Mouse (Mus musculus): ENCODE measurements around the gene Cript.

DNA sequence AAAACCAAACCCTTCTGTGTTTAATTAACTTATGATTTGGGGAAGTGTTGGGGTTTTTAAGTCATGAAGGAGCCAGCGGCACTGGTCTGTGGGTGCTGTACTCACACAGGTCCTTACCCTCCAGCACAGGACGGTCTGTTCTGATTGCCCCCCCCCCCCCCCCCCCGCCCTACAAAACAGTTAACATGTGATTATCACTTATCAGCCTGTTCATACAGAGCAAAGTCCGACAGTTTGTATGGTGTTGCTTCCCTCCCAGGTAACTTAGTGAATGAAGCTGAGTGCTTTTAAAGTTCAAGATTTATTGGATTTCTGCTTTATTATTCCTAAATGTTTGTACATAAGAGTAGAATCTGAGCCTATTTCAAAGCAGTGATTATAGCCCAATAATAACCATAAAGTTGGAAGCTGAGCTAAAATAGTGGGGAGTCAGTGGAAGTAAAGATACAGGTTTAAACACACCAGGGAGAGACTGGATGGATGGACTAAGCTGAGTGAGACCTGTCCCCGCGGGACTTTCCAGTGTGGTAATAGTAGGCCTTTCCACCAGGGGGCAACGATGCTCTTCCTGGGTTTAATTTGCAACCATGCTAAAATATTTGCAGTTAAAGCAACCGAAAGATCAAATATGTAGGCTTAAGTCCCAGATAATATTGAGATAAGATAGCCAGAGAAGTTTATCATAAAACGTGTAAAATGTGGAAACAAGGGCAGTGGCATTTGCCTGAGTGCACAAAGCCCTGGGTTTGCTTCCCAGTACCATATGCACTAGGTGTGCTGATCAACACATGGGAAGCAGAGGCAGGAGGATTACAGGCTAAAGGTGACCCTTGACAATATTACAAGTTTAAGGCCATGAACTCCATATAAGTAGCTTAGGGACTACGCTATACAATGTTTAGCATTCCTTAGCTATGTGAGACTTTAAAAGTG is 11.1 kb downstream of the Cript start:
- TF ChIP-seq USF1 (IDR thresholded peaks at IDR 0.05; ENCODE audit: low read depth): no peak
- peak; percentile 20 for TF ChIP-seq CTCF (IDR thresholded peaks at IDR 0.05; ENCODE audit: control insufficient read depth, insufficient read depth, insufficient read length)
- TF ChIP-seq MYOG (IDR thresholded peaks at IDR 0.05; ENCODE audit: control insufficient read depth, extremely low read depth, insufficient read length): no peak
- TF ChIP-seq MAX (IDR thresholded peaks at IDR 0.05): no peak
- no peak for TF ChIP-seq CEBPB (IDR thresholded peaks at IDR 0.05; ENCODE audit: low read depth)
- no peak for TF ChIP-seq MYOD1 (IDR thresholded peaks at IDR 0.05; ENCODE audit: control insufficient read depth, insufficient read length, low read depth)
